Mouse (Mus musculus) fat pad, adult 2 months (tissue): ENCODE data around the gene Xaf1.
A peak's percentile ranks its signal among the peaks of the same experiment; 100 is the strongest.

Experiments used
- DNase-seq: peaks from one replicate; pipeline ENCODE4 v3.0.0-alpha.2; 2011; ENCODE audit warnings: low read depth, low spot score; ENCODE audit errors: extremely low read depth

Xaf1 gene

GRCm38 (mm10) chr11:72301334-72301733 lies at the start of gene Xaf1:
TSS of gene Xaf1 (plus strand) at chr11:72301629.
- DNase-seq: no peak

- DNase-seq: no peak
These were observed 45.8 kb upstream of the Xaf1 start for GRCm38 (mm10) chr11:72255629-72256028.

- DNase-seq: no peak
These were observed 45.0 kb upstream of the Xaf1 start for GRCm38 (mm10) chr11:72256441-72256840.

GRCm38 (mm10) chr11:72265483-72265882 lies 35.9 kb upstream of the Xaf1 start:
- no peak for DNase-seq

- no peak for DNase-seq
These were observed 35.0 kb upstream of the Xaf1 start for GRCm38 (mm10) chr11:72266207-72266959.

GRCm38 (mm10) chr11:72266960-72267560 lies 34.4 kb upstream of the Xaf1 start, which contains the start of gene Slc13a5:
TSS of gene Slc13a5 (minus strand) at chr11:72267222.
- DNase-seq: no peak

GRCm38 (mm10) chr11:72271761-72272160 lies 29.7 kb upstream of the Xaf1 start:
- no peak for DNase-seq

GRCm38 (mm10) chr11:72273341-72273740 lies 28.1 kb upstream of the Xaf1 start:
- DNase-seq: no peak

GRCm38 (mm10) chr11:72281143-72281851 lies 20.1 kb upstream of the Xaf1 start:
- peak; percentile 28 for DNase-seq

GRCm38 (mm10) chr11:72281852-72282400 lies 19.5 kb upstream of the Xaf1 start:
- no peak for DNase-seq

GRCm38 (mm10) chr11:72283486-72284224 lies 17.8 kb upstream of the Xaf1 start:
- DNase-seq: no peak

- no peak for DNase-seq
These were observed 16.8 kb upstream of the Xaf1 start for GRCm38 (mm10) chr11:72284532-72285182.

- no peak for DNase-seq
These were observed 15.4 kb upstream of the Xaf1 start for GRCm38 (mm10) chr11:72285971-72286480.

GRCm38 (mm10) chr11:72286651-72287050 lies 14.8 kb upstream of the Xaf1 start:
- no peak for DNase-seq

GRCm38 (mm10) chr11:72287126-72287525 lies 14.3 kb upstream of the Xaf1 start:
- DNase-seq: no peak

GRCm38 (mm10) chr11:72287543-72287942 lies 13.9 kb upstream of the Xaf1 start:
- DNase-seq: no peak

GRCm38 (mm10) chr11:72293116-72293515 lies 8.3 kb upstream of the Xaf1 start:
- no peak for DNase-seq

- no peak for DNase-seq
These were observed 801 bp downstream of the Xaf1 start for GRCm38 (mm10) chr11:72302230-72302629.

- DNase-seq: no peak
These were observed 6.0 kb downstream of the Xaf1 start for GRCm38 (mm10) chr11:72307461-72307860.

- DNase-seq: no peak
These were observed 7.6 kb downstream of the Xaf1 start for GRCm38 (mm10) chr11:72308982-72309381.
